Mouse (Mus musculus) brain, embryonic 14.5 days (tissue): Measurements from ENCODE around the gene Psmd7.

ENCODE experiments used
- CTCF ChIP-seq: fragments of 200-500 bp; IDR thresholded peaks from 2 replicates; pipeline ENCODE4 v1.5.1; 2012; ENCODE audit warnings: inconsistent platforms, mild to moderate bottlenecking, moderate library complexity, borderline replicate concordance; ENCODE audit not compliant: insufficient read depth, insufficient read length; ENCODE audit errors: extremely low read depth
- POLR2A ChIP-seq: fragments of 200-500 bp; IDR thresholded peaks from 2 replicates; pipeline ENCODE4 v1.6.1; 2012; ENCODE audit warnings: mild to moderate bottlenecking, inconsistent platforms, borderline replicate concordance; ENCODE audit not compliant: poor library complexity, insufficient read depth, insufficient read length, severe bottlenecking; ENCODE audit errors: extremely low read depth

DNA sequence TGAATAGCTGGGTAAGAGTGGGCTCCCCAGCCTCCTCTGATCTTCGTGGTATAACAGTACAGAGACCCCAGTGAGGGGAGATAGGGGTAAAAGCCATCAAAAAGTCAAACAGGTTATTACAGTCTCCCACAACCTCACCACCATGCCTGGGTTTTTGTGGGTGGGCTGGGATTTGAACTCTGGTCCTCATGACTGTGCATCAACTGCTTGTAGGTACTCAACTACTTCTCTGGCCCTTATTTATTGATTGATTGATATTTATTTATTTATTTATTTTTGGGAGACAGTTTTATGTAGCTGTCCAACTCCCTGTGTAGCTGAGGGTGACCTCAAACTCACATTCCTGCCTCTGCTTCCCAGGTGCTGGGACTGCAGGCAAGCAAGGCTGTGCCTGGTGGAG is 9.5 kb upstream of the Psmd7 start:
- TF ChIP-seq CTCF (no peak), POLR2A (no peak)
